ENCODE assay signal across 8 mouse cellular contexts in the genomic region with DNA sequence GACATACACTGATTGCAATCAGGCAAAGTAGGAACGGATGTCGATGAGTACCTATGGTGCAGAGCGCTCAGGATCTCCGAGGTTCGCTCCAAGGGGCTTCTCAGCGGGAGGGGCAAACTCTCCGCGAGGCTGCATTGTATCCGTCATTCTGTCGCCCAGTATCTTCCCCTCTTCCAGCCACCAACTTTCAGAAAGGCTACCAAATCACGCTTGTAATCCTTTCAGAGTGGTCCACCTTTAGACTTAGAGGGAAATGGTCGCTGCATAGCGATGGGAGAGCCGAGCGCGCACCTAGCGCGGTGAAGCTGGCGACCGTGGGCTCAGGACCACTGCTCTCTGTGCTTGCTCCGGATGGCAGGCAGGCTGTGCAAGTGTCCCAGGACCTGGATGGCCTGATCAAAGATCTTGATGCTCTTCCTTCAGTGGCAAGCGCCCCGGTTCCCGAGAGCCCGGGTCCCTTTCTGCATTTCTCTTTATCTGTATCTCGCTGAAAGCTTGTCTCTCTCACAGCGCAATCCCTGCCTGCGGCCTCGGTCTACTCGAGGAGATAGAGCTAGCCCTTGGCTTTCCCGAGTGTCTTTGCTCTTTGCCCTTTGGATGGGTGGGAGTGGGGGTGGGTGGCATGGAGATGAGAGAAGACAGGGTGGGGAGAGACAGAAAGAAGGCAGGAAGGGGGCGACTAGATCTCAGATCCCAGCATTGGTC. TPM values are rescaled to one million over a fixed set of nuclear protein-coding genes. Genes with fewer than 3 reads are reported as not detected.
A peak's percentile ranks its signal among the peaks of the same experiment; 100 is the strongest.
DNase-seq lines count a peak whose midpoint lies in the region; ATAC-seq lines count a peak whose summit lies in the region.

No protein-coding gene starts in this region.

- H3K9me3 ChIP-seq in embryonic facial prominence, embryonic 13.5 days, result no peaks in the 10 kb centered on the region
- no peaks in the 10 kb centered on the region for H3K9me3 ChIP-seq in limb, embryonic 11.5 days (ENCODE audit: control insufficient read depth, low read length)

- H3K4me2 ChIP-seq in embryonic facial prominence, embryonic 13.5 days, result peak overlapping the region; percentile 91
- peak overlapping the region; percentile 89 for H3K4me2 ChIP-seq in limb, embryonic 11.5 days (ENCODE audit: low read depth, severe bottlenecking)

- peaks cover 63% of the 10 kb centered on the region for H3K27me3 ChIP-seq in embryonic facial prominence, embryonic 13.5 days
- peaks cover 43% of the 10 kb centered on the region for H3K27me3 ChIP-seq in limb, embryonic 11.5 days (ENCODE audit: control insufficient read depth, insufficient read depth, low read length)

- DNase-seq in frontal cortex, adult 2 months (ENCODE audit: extremely low spot score in 1 of 2, low spot score in 1 of 2), result no peak
- DNase-seq in 3134 (ENCODE audit: extremely low read depth, insufficient read length, low spot score), result peak; percentile 5
- peak; percentile 35 for DNase-seq in limb, embryonic 11.5 days (ENCODE audit: low spot score)
- DNase-seq in right cerebral cortex, postnatal 10 days (ENCODE audit: low spot score in 2 of 2), result peak; percentile 59 to 63
- no peak for DNase-seq in spleen, postnatal 14 days (ENCODE audit: low spot score in 2 of 2)
- DNase-seq in spleen, postnatal 36 days (ENCODE audit: low spot score in 2 of 2), result no peak

- no peak overlapping the region for H3K27ac ChIP-seq in embryonic facial prominence, embryonic 13.5 days
- H3K27ac ChIP-seq in limb, embryonic 11.5 days (replicated peaks; ENCODE audit: low read depth, low read length), result no peak overlapping the region

- H3K4me1 ChIP-seq in embryonic facial prominence, embryonic 13.5 days, result peaks cover 12% of the 10 kb centered on the region
- H3K4me1 ChIP-seq in limb, embryonic 11.5 days (ENCODE audit: control insufficient read depth, insufficient read depth, low read length), result no peaks in the 10 kb centered on the region

- peak overlapping the region; percentile 57 for H3K9ac ChIP-seq in embryonic facial prominence, embryonic 13.5 days
- H3K9ac ChIP-seq in limb, embryonic 11.5 days (ENCODE audit: low read length), result no peak overlapping the region

- 2% methylated on average over 32 of the region's 32 CpGs for WGBS in embryonic facial prominence, embryonic 13.5 days
- WGBS in limb, embryonic 11.5 days, result under 1% methylated on average over 32 of the region's 32 CpGs

- H3K4me3 ChIP-seq in embryonic facial prominence, embryonic 13.5 days, result peak overlapping the region; percentile 56
- peak overlapping the region; percentile 39 for H3K4me3 ChIP-seq in limb, embryonic 11.5 days (ENCODE audit: low read depth, low read length)

- peak; percentile 13 for ATAC-seq in frontal cortex, adult (ENCODE audit: low TSS enrichment)
- 0 out of 2 replicates have a peak, but pooled peaks have one; percentile 62 for ATAC-seq in embryonic facial prominence, embryonic 13.5 days (ENCODE audit: insufficient number of reproducible peaks, insufficient read depth, low FRiP score, low TSS enrichment, low read depth)
- ATAC-seq in limb, embryonic 11.5 days (ENCODE audit: insufficient number of reproducible peaks, low FRiP score, low TSS enrichment, low read depth), result no peak

- H3K36me3 ChIP-seq in embryonic facial prominence, embryonic 13.5 days, result no peaks in the 10 kb centered on the region
- no peaks in the 10 kb centered on the region for H3K36me3 ChIP-seq in limb, embryonic 11.5 days (ENCODE audit: control insufficient read depth, insufficient read depth, low read length)

RNA-seq across cellular contexts. Expression of a gene that starts 1.0 kb away (rescaled TPM):
- 21.3 and 23.8 TPM in 2 replicates for polyA plus RNA-seq in frontal cortex, adult 2 months (2012; rRNA removed)
- polyA plus RNA-seq in embryonic facial prominence, embryonic 13.5 days (2015; fragmentation: Nextera tagmentation; extraction: Ambion mirVana), result 0.88 and 1.4 TPM in 2 replicates
- 0.12 TPM in 1 of 2 replicates, not detected in the other for polyA plus RNA-seq in limb, embryonic 11.5 days (2014; fragmentation: Nextera tagmentation; extraction: Ambion mirVana)

Comparison
In these comparisons a context has a peak if more than half of its experiments do, and no peak if none do; other contexts are left out.
1. DNase-seq: peak in 3134 (single experiment), limb, embryonic 11.5 days (single experiment) and right cerebral cortex, postnatal 10 days (2 of 2); none in frontal cortex, adult 2 months (0 of 2), spleen, postnatal 14 days (0 of 2) and spleen, postnatal 36 days (0 of 2).